Mouse (Mus musculus) T-helper 1 cell (primary cell): Measurements from ENCODE around the gene Numa1.

Experiments
- in situ Hi-C: fragments of 300-600 bp; cut with MboI, MseI; formaldehyde crosslinking; loops from one replicate; pipeline ENCODE4 v1.15.1; 2025; ENCODE audit warnings: high pct_unique_total_duplicates

Gene Numa1

GRCm38 (mm10) chr7:101933751-101934240 lies at the start of gene Numa1, which contains the start of gene Lrrc51:
Gene Numa1, plus strand, starts transcription at chr7:101934111.
Gene Lrrc51, minus strand, starts transcription at chr7:101933895.
- in situ Hi-C loops: loop anchor here (5.0 kb wide), 1 partner anchor 36 kb away; no protein-coding TSS in a partner anchor

- in situ Hi-C loops: no loop called here
Measured at GRCm38 (mm10) chr7:101884160-101884559, 49.8 kb upstream of the Numa1 start.

- in situ Hi-C loops: no loop called here
Measured at GRCm38 (mm10) chr7:101886274-101886673, 47.6 kb upstream of the Numa1 start.

- in situ Hi-C loops: no loop called here
Measured at GRCm38 (mm10) chr7:101888460-101888859, 45.5 kb upstream of the Numa1 start.

- in situ Hi-C loops: loop anchor here (5.0 kb wide), 1 partner anchor 37 kb away; the partner anchor contains the start of genes Lrrc51 and Numa1
Measured at GRCm38 (mm10) chr7:101895695-101896094, 38.2 kb upstream of the Numa1 start.

GRCm38 (mm10) chr7:101896104-101897066 lies 37.5 kb upstream of the Numa1 start:
- in situ Hi-C loops: loop anchor here (5.0 kb wide), 1 partner anchor 36 kb away; the partner anchor contains the start of genes Lrrc51 and Numa1

- in situ Hi-C loops: no loop called here
Measured at GRCm38 (mm10) chr7:101900331-101901097, 33.4 kb upstream of the Numa1 start.

GRCm38 (mm10) chr7:101901969-101902368 lies 31.9 kb upstream of the Numa1 start:
- in situ Hi-C loops: no loop called here

GRCm38 (mm10) chr7:101902846-101903245 lies 31.1 kb upstream of the Numa1 start:
- in situ Hi-C loops: no loop called here

- in situ Hi-C loops: no loop called here
Measured at GRCm38 (mm10) chr7:101905561-101906286, 28.2 kb upstream of the Numa1 start, which contains the start of gene Lamtor1. Gene Lamtor1, plus strand, starts transcription at chr7:101905904.

GRCm38 (mm10) chr7:101906287-101906681 lies 27.6 kb upstream of the Numa1 start, which contains the start of gene Tomt:
Gene Tomt, minus strand, starts transcription at chr7:101906359.
- in situ Hi-C loops: no loop called here

- in situ Hi-C loops: no loop called here
Measured at GRCm38 (mm10) chr7:101906696-101907095, 27.2 kb upstream of the Numa1 start.

GRCm38 (mm10) chr7:101908367-101908766 lies 25.5 kb upstream of the Numa1 start:
- in situ Hi-C loops: no loop called here

GRCm38 (mm10) chr7:101910138-101910537 lies 23.8 kb upstream of the Numa1 start:
- in situ Hi-C loops: no loop called here

- in situ Hi-C loops: no loop called here
Measured at GRCm38 (mm10) chr7:101911982-101912381, 21.9 kb upstream of the Numa1 start.

- in situ Hi-C loops: no loop called here
Measured at GRCm38 (mm10) chr7:101918071-101918470, 15.8 kb upstream of the Numa1 start.

- in situ Hi-C loops: loop anchor here (5.0 kb wide), 1 partner anchor 156 kb away; the partner anchor contains the start of gene Trpc2
Measured at GRCm38 (mm10) chr7:101925892-101926291, 8.0 kb upstream of the Numa1 start.

GRCm38 (mm10) chr7:101928093-101928492 lies 5.8 kb upstream of the Numa1 start:
- in situ Hi-C loops: loop anchor here (5.0 kb wide), 1 partner anchor 154 kb away; the partner anchor contains the start of gene Trpc2

- in situ Hi-C loops: loop anchor here (5.0 kb wide), 1 partner anchor 35 kb away; no protein-coding TSS in a partner anchor
Measured at GRCm38 (mm10) chr7:101932551-101932950, 1.4 kb upstream of the Numa1 start.

GRCm38 (mm10) chr7:101933300-101933699 lies 611 bp upstream of the Numa1 start:
- in situ Hi-C loops: loop anchor here (5.0 kb wide), 1 partner anchor 36 kb away; no protein-coding TSS in a partner anchor

- in situ Hi-C loops: no loop called here
Measured at GRCm38 (mm10) chr7:101935957-101936356, 2.0 kb downstream of the Numa1 start.
